Comparison of ENCODE assay signal across 9 mouse cellular contexts in the genomic region with DNA sequence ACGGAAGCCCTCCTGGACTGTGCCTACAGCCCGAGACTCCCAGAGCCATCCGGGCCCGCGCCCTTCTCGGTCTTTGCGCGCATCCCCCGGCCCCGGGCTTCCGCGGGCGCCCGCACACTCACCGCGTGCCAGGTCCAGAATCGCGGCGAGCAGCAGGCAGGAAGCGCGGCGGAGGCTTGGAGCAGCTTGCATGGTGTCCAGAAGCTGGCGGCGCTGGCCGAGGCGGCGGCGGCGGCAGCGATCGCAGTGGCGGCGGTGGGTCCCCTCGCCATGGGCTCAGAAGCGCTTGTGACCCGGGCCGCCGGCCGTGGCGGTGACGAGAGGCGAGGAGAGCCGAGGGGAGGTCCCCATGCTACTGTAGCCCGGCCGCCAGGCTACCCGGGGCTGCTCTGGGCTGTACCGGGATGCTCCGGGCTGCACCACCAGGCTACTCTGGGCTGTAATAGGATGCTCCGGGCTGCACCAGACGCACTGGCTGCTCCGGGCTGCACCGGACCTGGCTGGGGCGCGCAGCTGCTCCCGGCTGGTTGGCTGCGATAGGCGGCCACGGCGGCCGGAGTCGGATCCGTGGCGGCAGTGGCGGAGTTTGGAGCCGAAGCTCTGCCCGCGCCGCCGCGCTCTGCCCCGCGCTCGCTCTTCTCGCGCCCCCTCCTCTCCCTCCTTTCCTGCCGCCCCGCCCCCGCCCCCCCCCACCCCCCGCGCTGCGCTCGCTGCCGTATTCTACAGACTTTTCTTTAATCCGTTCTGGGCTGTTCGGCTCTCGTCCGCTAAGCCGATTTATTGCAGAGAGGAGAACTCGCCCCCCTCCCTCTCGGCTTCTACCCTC. TPM values are rescaled to one million over a fixed set of nuclear protein-coding genes. Genes with fewer than 3 reads are reported as not detected.
DNase-seq lines count a peak whose midpoint lies in the region; ATAC-seq and TF ChIP-seq lines count a peak whose summit lies in the region.
"Had no signal": no experiment of that assay in that cellular context is flagged by ENCODE, and none has a peak within 500 bp of the region (broad histone marks: within the 10 kb centered on the region; RNA-seq: fewer than 3 reads in every experiment).

Gene Igsf21 (minus strand): TSS at position 605 of the 826 bp plus-strand sequence.

- no peak within 1 kb of the TSS for H3K27ac ChIP-seq in heart, postnatal 0 days (ENCODE audit: low read depth)
- peak within 1 kb of the TSS; percentile 74 for H3K27ac ChIP-seq in forebrain, embryonic 12.5 days
- peak within 1 kb of the TSS; percentile 78 for H3K27ac ChIP-seq in neural tube, embryonic 14.5 days (ENCODE audit: low read depth, low read length)

- TF ChIP-seq EP300 in heart, postnatal 0 days (IDR thresholded peaks at IDR 0.05; ENCODE audit: low read depth), result no peak

- TF ChIP-seq CTCF in heart, postnatal 0 days (IDR thresholded peaks at IDR 0.05; ENCODE audit: low read depth), result no peak

- H3K4me2 ChIP-seq in heart, postnatal 0 days (ENCODE audit: low read depth, low read length), result no peak within 1 kb of the TSS
- H3K4me2 ChIP-seq in forebrain, embryonic 12.5 days, result peak within 1 kb of the TSS; percentile 94
- H3K4me2 ChIP-seq in neural tube, embryonic 14.5 days (ENCODE audit: low read depth, low read length), result peak within 1 kb of the TSS; percentile 69

- WGBS in heart, postnatal 0 days, result 1% methylated on average over 59 of the region's 90 CpGs
- WGBS in forebrain, embryonic 12.5 days, result under 1% methylated on average over 84 of the region's 90 CpGs
- WGBS in neural tube, embryonic 14.5 days, result under 1% methylated on average over 56 of the region's 90 CpGs

- H3K4me3 ChIP-seq in heart, postnatal 0 days (ENCODE audit: low read depth, low read length), result peak within 1 kb of the TSS; percentile 16
- peak within 1 kb of the TSS; percentile 56 for H3K4me3 ChIP-seq in forebrain, embryonic 12.5 days (replicated peaks)
- H3K4me3 ChIP-seq in neural tube, embryonic 14.5 days (ENCODE audit: low read depth, low read length), result peak within 1 kb of the TSS; percentile 63

- no peak within 1 kb of the TSS for H3K9ac ChIP-seq in heart, postnatal 0 days (replicated peaks; ENCODE audit: low read depth, low read length)
- H3K9ac ChIP-seq in forebrain, embryonic 12.5 days, result peak within 1 kb of the TSS; percentile 72
- H3K9ac ChIP-seq in neural tube, embryonic 14.5 days (replicated peaks; ENCODE audit: low read depth, low read length), result peak within 1 kb of the TSS; percentile 92

- H3K9me3 ChIP-seq in heart, postnatal 0 days (replicated peaks; ENCODE audit: control insufficient read depth, low read length), result no peaks in the 10 kb centered on the region
- no peaks in the 10 kb centered on the region for H3K9me3 ChIP-seq in forebrain, embryonic 12.5 days
- H3K9me3 ChIP-seq in neural tube, embryonic 14.5 days (ENCODE audit: control insufficient read depth, low read length), result no peaks in the 10 kb centered on the region

- no peak for DNase-seq in heart, postnatal 0 days (ENCODE audit: low spot score)
- DNase-seq in heart, postnatal 4 days, result no peak
- peak; percentile 3 for DNase-seq in c-Kit-positive CD71-positive TER-119-positive erythroid progenitor cells, embryonic 14.5 days (ENCODE audit: low spot score)
- peak in 1 of 2 experiments; percentile 64 for DNase-seq in left cerebral cortex, postnatal 10 days (ENCODE audit: extremely low spot score in 1 of 2, low spot score in 2 of 2)
- DNase-seq in urinary bladder, postnatal 10 days (ENCODE audit: low spot score), result no peak

- intact Hi-C loops in left cerebral cortex, postnatal 10 days (cut with DNase I), result loop anchor here (5.0 to 10.0 kb wide), 7 partner anchors 99 to 428 kb away; no protein-coding TSS in a partner anchor

- peaks cover 84% of the 10 kb centered on the region for H3K27me3 ChIP-seq in heart, postnatal 0 days (ENCODE audit: control insufficient read depth, insufficient read depth, low read length)
- peaks cover 92% of the 10 kb centered on the region for H3K27me3 ChIP-seq in forebrain, embryonic 12.5 days
- H3K27me3 ChIP-seq in neural tube, embryonic 14.5 days (ENCODE audit: control insufficient read depth, insufficient read depth, low read length), result peaks cover 15% of the 10 kb centered on the region

- H3K36me3 ChIP-seq in heart, postnatal 0 days (replicated peaks; ENCODE audit: control insufficient read depth, insufficient read depth, low read length), result no peaks in the 10 kb centered on the region
- H3K36me3 ChIP-seq in forebrain, embryonic 12.5 days (replicated peaks), result no peaks in the 10 kb centered on the region
- H3K36me3 ChIP-seq in neural tube, embryonic 14.5 days (ENCODE audit: control insufficient read depth, insufficient read depth, low read length), result no peaks in the 10 kb centered on the region

- ATAC-seq in heart, postnatal 0 days (ENCODE audit: insufficient read depth, low read depth), result no peak
- ATAC-seq in forebrain, embryonic 12.5 days (ENCODE audit: low FRiP score), result peak; percentile 82
- ATAC-seq in neural tube, embryonic 14.5 days (ENCODE audit: low read depth), result peak; percentile 80
- ATAC-seq in CD4-positive, CD25-positive, alpha-beta regulatory T cell, adult 4 months, result no peak
- ATAC-seq: Patski had no signal

- H3K4me1 ChIP-seq in heart, postnatal 0 days (ENCODE audit: control insufficient read depth, insufficient read depth), result no peaks in the 10 kb centered on the region
- peaks cover 79% of the 10 kb centered on the region for H3K4me1 ChIP-seq in forebrain, embryonic 12.5 days
- H3K4me1 ChIP-seq in neural tube, embryonic 14.5 days (ENCODE audit: control insufficient read depth, insufficient read depth, low read length), result peaks cover 28% of the 10 kb centered on the region

RNA-seq across cellular contexts. Expression of gene Igsf21, which starts in this region (rescaled TPM):
- not detected in 2 replicates for total RNA-seq in heart, postnatal 0 days (2014; rRNA removed; ENCODE audit: low replicate concordance)
- polyA plus RNA-seq in heart, postnatal 0 days (2015; fragmentation: Nextera tagmentation; extraction: Ambion mirVana), result 0.05 and 0.12 TPM in 2 replicates
- under 1 TPM; 0.14 to 0.20 TPM for total RNA-seq in heart, postnatal 4 days (2021)
- polyA plus RNA-seq in forebrain, embryonic 12.5 days (2016; fragmentation: Nextera tagmentation; extraction: Ambion mirVana), result 21.7 and 22.8 TPM in 2 replicates
- 100 to 1,000 TPM; 147 to 158 TPM for total RNA-seq in left cerebral cortex, postnatal 10 days (2021)
- 77.0 and 95.1 TPM in 2 replicates for polyA plus RNA-seq in neural tube, embryonic 14.5 days (2014; fragmentation: Nextera tagmentation; extraction: Ambion mirVana)
- polyA plus RNA-seq in CD4-positive, CD25-positive, alpha-beta regulatory T cell, adult 4 months (2017; shearing (Covaris generic)), result not detected
- polyA plus RNA-seq: Patski had no signal

Comparison
In these comparisons a context has a peak if more than half of its experiments do, and no peak if none do; other contexts are left out.
1. RNA of gene Igsf21 (total RNA-seq): 147 to 158 TPM in left cerebral cortex, postnatal 10 days; 0.14 to 0.20 TPM in heart, postnatal 4 days and not detected in heart, postnatal 0 days; every median in the first group is over 100 times any median in the second.
2. RNA of gene Igsf21 (polyA plus RNA-seq): 77.0 to 95.1 TPM in neural tube, embryonic 14.5 days and 21.7 to 22.8 TPM in forebrain, embryonic 12.5 days; 0.05 to 0.12 TPM in heart, postnatal 0 days and not detected in CD4-positive, CD25-positive, alpha-beta regulatory T cell, adult 4 months; every median in the first group is over 10 times any median in the second.
3. ATAC-seq: peak in forebrain, embryonic 12.5 days (single experiment) and neural tube, embryonic 14.5 days (single experiment); none in heart, postnatal 0 days (single experiment) and CD4-positive, CD25-positive, alpha-beta regulatory T cell, adult 4 months (single experiment).
4. Peak in every context shown above with its lines, with median percentiles within 50 percentile points of each other: H3K4me3 ChIP-seq.